Mouse (Mus musculus): ENCODE measurements at regions not wholly inside any gene's neighbourhood (a gene's known extent, or its start where the extent isn't known, plus 50 kb on each side); places are given as distances from the start of the nearest gene placed in this dataset.

DNA sequence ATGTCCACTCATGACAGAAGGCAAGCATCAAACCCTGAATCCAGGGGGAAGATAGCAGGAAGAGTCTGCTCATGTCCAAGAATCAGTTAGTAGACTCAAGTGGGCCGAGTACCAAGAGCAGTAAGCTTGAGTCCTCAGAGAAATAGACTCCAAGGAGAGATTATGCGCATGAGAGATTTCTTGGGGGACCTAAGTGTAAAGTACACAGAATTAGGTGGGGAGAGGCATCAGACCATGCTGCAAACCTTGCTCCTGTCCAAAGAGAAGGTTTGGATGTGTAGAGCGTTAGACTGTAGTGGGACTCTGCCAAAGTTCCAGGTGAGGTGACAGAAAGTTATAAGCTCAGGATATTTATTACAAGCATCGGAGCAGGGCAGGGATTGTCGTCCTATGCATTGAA is 654.4 kb downstream of the Dhx35 start:
- H3K4me3 ChIP-seq (ENCODE audit: low read depth, low read length): no peak overlapping the region
- no peak overlapping the region for H3K27ac ChIP-seq (ENCODE audit: insufficient read depth, low read length)

GRCm38 (mm10) chr2:159451439-159451838 is 656.8 kb downstream of the Dhx35 start:
- Histone ChIP-seq H3K9me3 (replicated peaks; ENCODE audit: control insufficient read depth, insufficient read depth, low read length, poor library complexity, severe bottlenecking) (peaks cover 3% of the 10 kb centered on the region), H3K27me3 (ENCODE audit: control insufficient read depth, insufficient read depth, low read length, poor library complexity, severe bottlenecking) (no peaks in the 10 kb centered on the region), H3K36me3 (ENCODE audit: control insufficient read depth, insufficient read depth, low read length, poor library complexity, severe bottlenecking) (no peaks in the 10 kb centered on the region), H3K4me1 (ENCODE audit: control insufficient read depth, insufficient read depth, low read length) (no peaks in the 10 kb centered on the region), H3K9ac (ENCODE audit: low read depth, poor library complexity, severe bottlenecking) (no peak overlapping the region), H3K27ac (ENCODE audit: insufficient read depth, low read length) (no peak overlapping the region), H3K4me3 (ENCODE audit: low read depth, low read length) (no peak overlapping the region)
- no peak for TF ChIP-seq POLR2A (IDR thresholded peaks at IDR 0.05; ENCODE audit: insufficient read depth, low read length)
- no peak for TF ChIP-seq EP300 (IDR thresholded peaks at IDR 0.05; ENCODE audit: insufficient read depth, low read depth, low read length)
- no peak for TF ChIP-seq CTCF (IDR thresholded peaks at IDR 0.05; ENCODE audit: low read depth, low read length)

More for the DNA sequence above, 654.4 kb downstream of the Dhx35 start:
- Histone ChIP-seq H3K9me3 (replicated peaks; ENCODE audit: control insufficient read depth, insufficient read depth, low read length, poor library complexity, severe bottlenecking) (peaks cover 3% of the 10 kb centered on the region), H3K36me3 (ENCODE audit: control insufficient read depth, insufficient read depth, low read length, poor library complexity, severe bottlenecking) (no peaks in the 10 kb centered on the region), H3K27me3 (ENCODE audit: control insufficient read depth, insufficient read depth, low read length, poor library complexity, severe bottlenecking) (no peaks in the 10 kb centered on the region), H3K4me1 (ENCODE audit: control insufficient read depth, insufficient read depth, low read length) (no peaks in the 10 kb centered on the region), H3K9ac (ENCODE audit: low read depth, poor library complexity, severe bottlenecking) (no peak overlapping the region)
- TF ChIP-seq EP300 (IDR thresholded peaks at IDR 0.05; ENCODE audit: insufficient read depth, low read depth, low read length) (no peak), POLR2A (IDR thresholded peaks at IDR 0.05; ENCODE audit: insufficient read depth, low read length) (no peak), CTCF (IDR thresholded peaks at IDR 0.05; ENCODE audit: low read depth, low read length) (no peak)

DNA sequence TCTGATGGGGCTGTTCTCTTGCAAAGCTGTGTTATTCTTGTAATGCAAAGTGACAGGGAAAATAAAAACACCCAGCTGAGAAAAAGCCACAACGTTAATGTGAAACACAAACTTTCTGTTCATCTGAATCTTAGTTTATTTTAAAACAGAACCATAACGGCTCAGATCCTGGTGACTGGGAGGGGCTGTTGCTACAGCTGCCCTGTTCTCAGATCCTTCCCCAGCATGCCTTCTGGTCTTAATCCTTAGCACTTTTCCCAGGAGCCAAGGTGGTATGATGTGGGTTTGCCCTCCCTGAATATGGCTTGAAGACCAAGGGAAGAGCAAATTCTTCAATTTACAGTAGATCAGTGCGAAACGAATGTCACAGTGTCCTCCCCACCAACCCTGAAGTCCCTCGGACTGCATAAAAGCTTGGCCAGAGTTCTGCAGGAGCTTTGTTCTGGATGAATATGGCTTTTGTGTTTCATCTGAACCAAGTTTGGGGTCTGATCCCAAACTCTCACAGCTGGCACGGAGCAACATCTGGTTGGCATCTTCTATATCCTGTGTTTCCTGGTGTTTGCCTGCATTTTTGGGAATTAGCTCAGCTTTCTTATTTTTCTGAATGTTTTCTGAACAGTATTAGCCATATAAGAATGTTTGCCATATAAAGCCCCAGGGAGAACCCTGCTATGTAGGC is 686.9 kb downstream of the Dhx35 start:
- no peak overlapping the region for H3K9ac ChIP-seq (ENCODE audit: low read depth, poor library complexity, severe bottlenecking)
- no peak overlapping the region for H3K4me3 ChIP-seq (ENCODE audit: low read depth, low read length)
- no peaks in the 10 kb centered on the region for H3K4me1 ChIP-seq (ENCODE audit: control insufficient read depth, insufficient read depth, low read length)
- H3K27me3 ChIP-seq (ENCODE audit: control insufficient read depth, insufficient read depth, low read length, poor library complexity, severe bottlenecking): no peaks in the 10 kb centered on the region
- H3K9me3 ChIP-seq (replicated peaks; ENCODE audit: control insufficient read depth, insufficient read depth, low read length, poor library complexity, severe bottlenecking): no peaks in the 10 kb centered on the region
- H3K36me3 ChIP-seq (ENCODE audit: control insufficient read depth, insufficient read depth, low read length, poor library complexity, severe bottlenecking): no peaks in the 10 kb centered on the region
- H3K27ac ChIP-seq (ENCODE audit: insufficient read depth, low read length): no peak overlapping the region
- TF ChIP-seq POLR2A (IDR thresholded peaks at IDR 0.05; ENCODE audit: insufficient read depth, low read length) (no peak), CTCF (IDR thresholded peaks at IDR 0.05; ENCODE audit: low read depth, low read length) (no peak), EP300 (IDR thresholded peaks at IDR 0.05; ENCODE audit: insufficient read depth, low read depth, low read length) (no peak)

GRCm38 (mm10) chr2:159491090-159491489 is 696.5 kb downstream of the Dhx35 start:
- H3K9ac ChIP-seq (ENCODE audit: low read depth, poor library complexity, severe bottlenecking): no peak overlapping the region
- H3K4me3 ChIP-seq (ENCODE audit: low read depth, low read length): no peak overlapping the region
- H3K27ac ChIP-seq (ENCODE audit: insufficient read depth, low read length): no peak overlapping the region
- H3K36me3 ChIP-seq (ENCODE audit: control insufficient read depth, insufficient read depth, low read length, poor library complexity, severe bottlenecking): no peaks in the 10 kb centered on the region
- H3K27me3 ChIP-seq (ENCODE audit: control insufficient read depth, insufficient read depth, low read length, poor library complexity, severe bottlenecking): no peaks in the 10 kb centered on the region
- no peaks in the 10 kb centered on the region for H3K9me3 ChIP-seq (replicated peaks; ENCODE audit: control insufficient read depth, insufficient read depth, low read length, poor library complexity, severe bottlenecking)
- TF ChIP-seq POLR2A (IDR thresholded peaks at IDR 0.05; ENCODE audit: insufficient read depth, low read length): no peak
- TF ChIP-seq CTCF (IDR thresholded peaks at IDR 0.05; ENCODE audit: low read depth, low read length): no peak
- no peak for TF ChIP-seq EP300 (IDR thresholded peaks at IDR 0.05; ENCODE audit: insufficient read depth, low read depth, low read length)
- H3K4me1 ChIP-seq (ENCODE audit: control insufficient read depth, insufficient read depth, low read length): no peaks in the 10 kb centered on the region

DNA sequence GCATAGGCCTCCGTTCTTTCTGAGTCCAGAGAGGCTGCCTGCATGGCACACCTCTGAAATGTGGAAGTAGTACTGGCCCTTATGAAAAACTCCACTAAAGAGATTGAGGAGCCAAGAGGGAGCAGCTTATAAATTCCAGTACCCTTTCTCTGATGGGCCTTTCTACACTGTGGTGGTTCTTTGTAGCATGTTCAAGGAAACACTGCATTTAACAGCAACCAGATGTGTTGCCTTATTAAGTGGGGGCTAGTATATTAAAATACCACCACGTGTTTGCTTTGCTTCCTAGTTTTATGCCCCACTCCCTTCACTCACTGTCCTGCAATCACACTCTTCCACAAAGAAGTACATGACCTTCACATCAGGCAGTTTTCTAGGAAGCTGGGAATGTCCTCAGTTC is 704.1 kb downstream of the Dhx35 start:
- Histone ChIP-seq H3K9me3 (replicated peaks; ENCODE audit: control insufficient read depth, insufficient read depth, low read length, poor library complexity, severe bottlenecking) (peaks cover 2% of the 10 kb centered on the region), H3K27ac (ENCODE audit: insufficient read depth, low read length) (no peak overlapping the region)
- no peak for TF ChIP-seq EP300 (IDR thresholded peaks at IDR 0.05; ENCODE audit: insufficient read depth, low read depth, low read length)
- no peak for TF ChIP-seq POLR2A (IDR thresholded peaks at IDR 0.05; ENCODE audit: insufficient read depth, low read length)
- no peak for TF ChIP-seq CTCF (IDR thresholded peaks at IDR 0.05; ENCODE audit: low read depth, low read length)

DNA sequence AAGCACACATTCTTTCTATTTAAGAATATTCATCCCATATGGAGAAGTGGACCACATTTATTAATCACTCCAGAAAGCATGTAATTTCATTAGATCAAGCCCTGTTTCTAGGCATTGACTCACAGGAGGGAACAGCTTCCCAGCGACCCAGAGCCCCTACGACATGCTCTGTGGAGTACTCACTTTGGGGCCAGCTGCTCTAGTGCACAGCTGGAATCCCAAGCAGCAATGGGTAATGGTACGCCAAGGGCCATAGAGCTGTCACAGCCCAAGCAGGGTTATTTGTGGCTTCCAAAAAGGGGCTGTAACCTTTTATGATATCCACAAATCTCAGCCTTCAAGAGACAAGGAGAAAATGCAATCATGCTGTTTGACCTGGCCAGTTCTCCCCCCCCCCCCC is 706.4 kb downstream of the Dhx35 start:
- H3K9me3 ChIP-seq (replicated peaks; ENCODE audit: control insufficient read depth, insufficient read depth, low read length, poor library complexity, severe bottlenecking): peaks cover 4% of the 10 kb centered on the region
- no peak overlapping the region for H3K4me3 ChIP-seq (ENCODE audit: low read depth, low read length)
- H3K4me1 ChIP-seq (ENCODE audit: control insufficient read depth, insufficient read depth, low read length): no peaks in the 10 kb centered on the region
- no peaks in the 10 kb centered on the region for H3K27me3 ChIP-seq (ENCODE audit: control insufficient read depth, insufficient read depth, low read length, poor library complexity, severe bottlenecking)
- no peaks in the 10 kb centered on the region for H3K36me3 ChIP-seq (ENCODE audit: control insufficient read depth, insufficient read depth, low read length, poor library complexity, severe bottlenecking)
- H3K27ac ChIP-seq (ENCODE audit: insufficient read depth, low read length): no peak overlapping the region
- no peak for TF ChIP-seq EP300 (IDR thresholded peaks at IDR 0.05; ENCODE audit: insufficient read depth, low read depth, low read length)
- no peak for TF ChIP-seq CTCF (IDR thresholded peaks at IDR 0.05; ENCODE audit: low read depth, low read length)
- no peak for TF ChIP-seq POLR2A (IDR thresholded peaks at IDR 0.05; ENCODE audit: insufficient read depth, low read length)
- H3K9ac ChIP-seq (ENCODE audit: low read depth, poor library complexity, severe bottlenecking): no peak overlapping the region

More for the DNA sequence above, 704.1 kb downstream of the Dhx35 start:
- Histone ChIP-seq H3K9ac (ENCODE audit: low read depth, poor library complexity, severe bottlenecking) (no peak overlapping the region), H3K4me3 (ENCODE audit: low read depth, low read length) (no peak overlapping the region), H3K36me3 (ENCODE audit: control insufficient read depth, insufficient read depth, low read length, poor library complexity, severe bottlenecking) (no peaks in the 10 kb centered on the region), H3K27me3 (ENCODE audit: control insufficient read depth, insufficient read depth, low read length, poor library complexity, severe bottlenecking) (no peaks in the 10 kb centered on the region), H3K4me1 (ENCODE audit: control insufficient read depth, insufficient read depth, low read length) (no peaks in the 10 kb centered on the region)

Data from ES-Bruce4 (cell line).